Mouse (Mus musculus) megakaryocyte, embryonic 14.5 days (primary cell): Measurements from ENCODE around the gene Etnk2.

Experiments
- FLI1 ChIP-seq: IDR thresholded peaks from 2 replicates; pipeline ENCODE4 v1.6.1; 2012; ENCODE audit warnings: low read length, inconsistent platforms, mixed read lengths
- GATA1 ChIP-seq: IDR thresholded peaks from 3 replicates; pipeline ENCODE4 v1.6.1; 2012; ENCODE audit warnings: mixed read lengths, low read length, inconsistent platforms, borderline replicate concordance

DNA sequence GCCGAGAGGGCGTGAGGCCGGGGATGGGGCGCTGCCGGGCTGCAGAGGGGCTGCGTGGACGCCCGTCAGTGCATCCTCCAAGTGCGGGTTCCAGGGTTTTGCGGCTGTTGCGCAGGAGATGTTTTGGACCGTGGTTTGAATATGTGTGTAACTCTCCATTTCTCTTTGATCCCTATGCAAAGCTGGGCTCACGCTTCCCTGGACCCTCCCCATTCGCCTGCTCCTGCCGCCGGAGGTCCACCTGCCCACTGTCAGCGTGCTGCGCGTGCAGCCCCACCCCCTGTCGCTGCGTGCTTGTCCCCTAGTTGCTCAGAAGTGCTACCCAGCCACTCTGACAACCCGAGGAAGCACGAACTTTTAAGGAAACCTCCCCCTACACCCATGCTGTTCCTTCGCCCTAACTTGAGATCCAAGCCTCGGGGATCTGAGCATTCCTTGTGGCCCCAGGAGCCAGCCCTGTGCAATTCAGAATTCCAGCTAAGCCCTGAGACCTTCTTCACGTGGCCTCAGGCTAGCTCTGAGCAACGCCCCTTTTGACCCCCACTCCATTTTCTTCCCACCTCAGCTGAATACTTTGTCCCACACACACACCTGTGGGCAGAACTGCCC lies 754 bp downstream of the Etnk2 start:
- no peak for TF ChIP-seq GATA1
- no peak for TF ChIP-seq FLI1
